Mouse (Mus musculus) stomach, postnatal 0 days (tissue): Measurements from ENCODE around the gene Cebpe.

Source experiments
- CTCF ChIP-seq: IDR thresholded peaks from 2 replicates; pipeline ENCODE4 v1.5.1; 2016; ENCODE audit warnings: antibody characterized with exemption, low read depth, mild to moderate bottlenecking, moderate library complexity
- EP300 ChIP-seq: optimal IDR thresholded peaks from 2 replicates; pipeline ENCODE3; 2016; ENCODE audit warnings: antibody characterized with exemption

GRCm38 (mm10) chr14:54714617-54715081 lies 2.7 kb upstream of the Cebpe start:
- no peak for TF ChIP-seq CTCF
- TF ChIP-seq EP300 = no peak
